Mouse (Mus musculus): ENCODE results near the gene Inafm1. TPM values are rescaled to one million over a fixed set of nuclear protein-coding genes. Genes with fewer than 3 reads are reported as not detected.
"Not testable (repeated sequence)": the region's sequence is repeated elsewhere in the genome, so short reads cannot be mapped to it uniquely, and the experiment has no call there.

Inafm1 gene
- 10 to 100 TPM; 17.0 to 17.8 TPM for total RNA-seq (2021)

- intact Hi-C loops (cut with DNase I), result no loop called here
- DNase-seq, result peak; percentile 83 to 87
Measured at GRCm38 (mm10) chr7:16273081-16273765, at the start of gene Inafm1. Inafm1 (minus strand) TSS chr7:16273617.

DNA sequence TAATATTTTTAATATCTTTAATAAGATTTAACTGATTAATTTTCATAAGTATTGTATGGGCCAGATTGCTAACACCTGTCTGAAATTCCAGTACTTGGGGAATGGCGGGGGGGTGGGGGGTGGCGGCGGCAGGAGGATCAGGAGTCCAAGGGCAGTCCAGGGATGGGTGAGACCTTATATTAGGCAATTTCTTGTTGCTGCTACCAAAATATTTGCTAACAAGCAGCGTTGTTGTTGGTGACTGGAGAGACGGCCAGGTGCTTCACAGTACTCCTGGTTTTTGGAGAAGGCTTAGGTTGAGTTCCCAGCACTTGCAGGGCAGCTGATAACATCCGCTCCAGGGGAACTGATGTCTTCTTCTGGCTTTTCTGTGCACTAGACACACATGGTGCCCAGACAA is 47.1 kb upstream of the Inafm1 start:
- DNase-seq, result no peak
- intact Hi-C loops (cut with DNase I), result no loop called here

- DNase-seq, result no peak
- intact Hi-C loops (cut with DNase I), result no loop called here
Measured at GRCm38 (mm10) chr7:16319216-16319615, 45.8 kb upstream of the Inafm1 start.

DNA sequence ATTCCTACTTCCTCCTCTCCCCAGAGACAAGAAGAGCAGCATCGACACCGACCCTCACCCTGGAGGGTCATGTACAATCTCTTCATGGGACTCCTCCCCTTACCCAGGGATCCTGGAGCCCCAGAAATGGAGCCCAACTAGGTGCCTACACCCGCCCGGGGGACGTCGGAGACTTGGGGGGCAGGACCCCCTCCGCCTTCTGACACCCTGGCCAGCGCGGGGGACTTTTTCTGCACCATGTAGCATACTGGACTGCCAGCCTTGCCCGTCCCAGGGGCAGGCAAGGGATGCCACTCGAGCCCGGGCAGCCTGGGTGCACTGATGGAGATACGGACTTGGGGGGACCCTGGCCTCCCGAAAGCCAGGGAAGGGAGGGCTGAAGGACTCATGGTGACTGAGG is 43.7 kb upstream of the Inafm1 start:
- intact Hi-C loops (cut with DNase I), result no loop called here
- DNase-seq, result no peak

DNA sequence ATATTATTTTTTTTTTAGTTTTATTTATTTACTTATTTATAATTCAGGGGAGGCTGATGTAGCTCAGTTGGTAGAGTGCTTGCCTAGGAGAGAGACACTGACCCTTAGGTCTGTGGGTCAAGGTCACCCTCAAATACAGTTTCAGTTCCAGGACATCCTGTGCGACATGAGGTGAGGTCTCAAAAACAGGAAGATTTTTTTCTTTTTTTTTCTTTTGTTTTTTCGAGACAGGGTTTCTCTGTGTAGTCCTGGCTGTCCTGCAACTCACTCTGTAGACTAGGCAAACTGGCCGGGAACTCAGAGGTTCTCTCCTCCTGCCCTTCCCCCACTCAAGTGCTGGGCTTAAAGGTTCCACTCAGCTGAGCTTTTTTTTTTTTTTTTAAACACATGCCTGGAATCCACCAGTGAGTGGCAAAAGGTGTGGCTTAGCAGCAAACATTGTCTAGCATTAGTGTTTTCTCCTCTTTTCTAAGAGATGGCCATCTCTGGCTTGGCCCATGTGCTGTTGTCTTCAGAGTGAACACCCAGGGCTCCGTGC is 41.9 kb upstream of the Inafm1 start:
- no peak for DNase-seq
- intact Hi-C loops (cut with DNase I), result no loop called here

DNA sequence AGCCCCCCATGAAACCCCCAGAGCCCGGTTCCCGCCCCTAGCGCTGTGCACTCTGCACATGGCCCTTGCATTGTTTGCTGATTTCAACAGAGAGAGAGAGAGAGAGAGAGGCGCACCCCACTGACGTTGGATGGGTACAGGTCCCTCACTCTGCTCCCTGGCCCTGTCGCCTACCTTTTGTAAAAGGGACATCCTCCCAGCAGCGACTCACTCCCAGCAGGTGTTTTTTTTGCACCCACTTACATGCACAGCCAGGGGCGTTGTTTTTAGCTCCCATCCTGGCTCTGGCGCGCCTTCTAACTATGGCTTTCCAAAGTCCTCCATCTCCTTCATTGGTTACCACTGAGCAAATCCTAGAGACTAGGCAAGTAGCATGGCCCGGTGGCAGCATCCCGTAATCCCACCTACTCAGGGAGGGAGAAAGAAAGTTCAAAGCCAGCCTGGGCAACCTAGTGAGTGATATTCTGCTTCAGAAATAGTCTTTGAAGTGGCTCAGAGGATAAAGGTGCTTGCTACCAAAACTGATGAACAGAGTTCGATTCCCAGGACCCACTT is 40.9 kb upstream of the Inafm1 start:
- no peak for DNase-seq
- intact Hi-C loops (cut with DNase I), result loop anchor here (1.0 kb wide), 1 partner anchor 20 kb away; no protein-coding TSS in a partner anchor

DNA sequence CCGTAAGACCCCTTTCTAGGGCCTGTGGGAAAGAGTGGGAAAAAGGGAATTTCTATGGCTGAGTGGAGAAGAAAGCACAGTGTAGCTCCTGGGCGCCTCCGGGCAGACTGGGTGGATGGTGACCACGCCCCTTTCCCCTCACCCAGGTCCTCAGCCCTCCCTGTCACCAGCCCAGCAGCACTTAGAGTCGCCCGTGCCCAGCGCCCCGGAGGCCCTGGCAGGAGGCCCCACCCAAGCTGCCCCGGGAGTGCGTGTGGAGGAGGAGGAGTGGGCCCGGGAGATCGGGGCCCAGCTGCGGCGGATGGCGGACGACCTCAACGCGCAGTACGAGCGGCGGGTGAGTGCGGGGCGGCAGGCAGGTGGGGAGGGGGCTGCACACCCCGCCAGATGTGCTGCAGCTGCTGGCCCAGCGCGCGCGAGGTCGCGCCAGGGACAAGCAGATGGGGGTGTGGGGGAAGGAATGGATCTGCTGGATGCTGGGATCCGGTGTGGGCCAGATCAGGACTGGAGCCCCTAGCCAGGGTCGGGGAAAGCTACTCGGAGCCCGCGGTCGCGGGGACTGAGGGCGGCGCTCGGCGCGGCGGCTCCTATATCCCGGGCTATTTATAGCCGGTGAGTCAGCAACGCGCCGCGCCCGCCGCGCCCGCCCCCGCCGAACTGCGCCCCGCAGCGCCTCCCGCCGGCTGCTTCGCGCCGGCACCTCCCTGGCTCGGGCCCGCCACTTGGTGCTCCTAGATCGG is 40.2 kb upstream of the Inafm1 start:
- peak; percentile 91 for DNase-seq
- intact Hi-C loops (cut with DNase I), result loop anchor here (1.0 kb wide), 2 partner anchors 19 to 87 kb away; partner anchors contain the start of gene Zc3h4

- peak; percentile 77 to 80 for DNase-seq
- intact Hi-C loops (cut with DNase I), result loop anchor here (1.0 kb wide), 1 partner anchor 88 kb away; the partner anchor contains the start of gene Zc3h4
Measured at GRCm38 (mm10) chr7:16312672-16313311, 39.4 kb upstream of the Inafm1 start.

GRCm38 (mm10) chr7:16312011-16312671 is 38.7 kb upstream of the Inafm1 start:
- intact Hi-C loops (cut with DNase I), result no loop called here
- DNase-seq, result peak; percentile 58 to 74

DNA sequence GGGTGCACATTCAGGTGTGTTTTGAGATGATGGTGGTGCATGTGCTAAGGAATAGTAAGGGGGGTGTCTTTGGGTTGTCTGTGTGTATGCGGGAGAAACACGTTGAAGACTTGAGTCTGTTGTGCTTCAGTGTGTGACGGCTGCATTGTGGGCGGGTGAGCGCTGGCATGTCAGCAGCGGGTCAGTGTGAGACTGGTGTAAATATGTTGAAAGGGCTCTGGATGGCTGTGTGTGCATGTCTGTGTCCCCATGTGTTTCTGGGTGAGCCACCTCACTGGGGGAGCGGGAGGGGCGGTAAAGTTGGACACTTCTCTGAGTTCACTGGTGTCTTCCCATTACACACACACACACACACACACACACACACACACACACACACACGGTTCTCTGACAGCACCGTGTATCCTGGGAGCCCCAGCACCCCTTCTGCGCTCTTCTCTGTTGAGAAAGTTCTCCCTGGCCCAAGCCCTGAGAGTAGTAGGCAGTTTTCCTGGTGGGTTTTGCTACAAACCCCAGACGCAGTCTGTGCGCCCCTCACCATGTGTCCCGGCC is 38.1 kb upstream of the Inafm1 start:
- DNase-seq, result peak; percentile 43 to 56
- intact Hi-C loops (cut with DNase I), result no loop called here

GRCm38 (mm10) chr7:16310521-16311452 is 37.4 kb upstream of the Inafm1 start:
- DNase-seq, result peak; percentile 43 to 58
- intact Hi-C loops (cut with DNase I), result no loop called here

DNA sequence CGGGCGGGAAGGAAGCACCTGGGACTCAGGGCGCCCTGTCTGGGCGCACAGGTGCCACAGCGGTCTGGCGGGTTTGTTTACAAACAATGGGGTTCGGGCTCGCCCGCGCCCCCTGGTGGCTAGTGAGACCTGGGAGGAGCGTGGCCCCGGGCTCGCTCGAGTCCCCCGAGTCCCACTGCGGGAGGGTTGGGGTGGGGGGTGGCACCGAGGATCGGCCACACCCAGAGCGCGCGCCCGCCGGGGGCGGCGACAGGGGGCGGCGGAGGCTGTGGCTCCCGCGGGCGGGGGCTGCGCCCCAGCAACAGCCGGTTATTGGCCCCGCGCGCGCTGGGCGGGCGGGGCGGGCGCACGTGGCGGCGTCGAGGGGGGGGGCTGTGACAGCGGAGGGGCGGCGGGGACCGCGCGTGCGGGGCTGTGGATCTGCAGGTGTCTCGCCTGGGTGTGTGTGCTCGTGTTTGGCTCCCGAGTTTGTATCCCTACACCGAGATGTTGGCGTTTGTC is 36.7 kb upstream of the Inafm1 start:
- intact Hi-C loops (cut with DNase I), result no loop called here
- DNase-seq, result peak; percentile 89 to 90

DNA sequence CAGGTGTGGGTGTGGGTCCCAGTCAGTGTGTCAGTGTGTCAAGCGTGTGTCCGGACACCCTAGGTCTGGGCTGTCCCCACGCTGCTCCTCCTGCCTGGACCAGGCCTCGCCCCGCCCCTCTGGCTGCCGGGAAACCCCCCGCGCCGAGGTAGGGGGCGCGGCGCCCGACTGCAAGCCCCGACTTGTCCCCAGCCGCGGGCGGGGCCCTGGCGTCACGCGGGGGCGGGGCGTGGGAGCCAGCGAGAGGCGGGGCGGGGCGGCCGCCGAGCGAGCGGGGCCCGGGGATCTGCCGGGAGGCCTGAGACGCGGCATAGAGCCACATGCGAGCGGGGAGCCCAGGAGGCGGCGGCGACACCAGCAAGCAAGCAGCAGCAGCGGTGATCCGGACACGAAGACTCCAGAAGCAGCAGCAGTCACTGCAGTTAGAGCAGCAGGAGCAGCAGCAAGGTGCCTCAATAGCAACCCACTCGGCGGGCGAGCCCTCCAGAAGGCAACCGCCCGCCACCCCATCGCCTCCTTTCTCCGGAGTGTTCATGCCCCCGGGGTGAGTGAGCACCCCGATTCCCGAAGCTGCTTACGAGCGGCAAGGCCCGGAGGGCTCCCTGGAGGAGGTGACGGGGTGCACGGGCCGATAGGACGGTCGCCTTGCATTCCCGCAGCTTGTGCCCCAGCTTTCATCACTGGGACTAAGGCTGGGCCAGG is 36.1 kb upstream of the Inafm1 start:
- DNase-seq, result peak; percentile 93 to 95
- intact Hi-C loops (cut with DNase I), result no loop called here

DNA sequence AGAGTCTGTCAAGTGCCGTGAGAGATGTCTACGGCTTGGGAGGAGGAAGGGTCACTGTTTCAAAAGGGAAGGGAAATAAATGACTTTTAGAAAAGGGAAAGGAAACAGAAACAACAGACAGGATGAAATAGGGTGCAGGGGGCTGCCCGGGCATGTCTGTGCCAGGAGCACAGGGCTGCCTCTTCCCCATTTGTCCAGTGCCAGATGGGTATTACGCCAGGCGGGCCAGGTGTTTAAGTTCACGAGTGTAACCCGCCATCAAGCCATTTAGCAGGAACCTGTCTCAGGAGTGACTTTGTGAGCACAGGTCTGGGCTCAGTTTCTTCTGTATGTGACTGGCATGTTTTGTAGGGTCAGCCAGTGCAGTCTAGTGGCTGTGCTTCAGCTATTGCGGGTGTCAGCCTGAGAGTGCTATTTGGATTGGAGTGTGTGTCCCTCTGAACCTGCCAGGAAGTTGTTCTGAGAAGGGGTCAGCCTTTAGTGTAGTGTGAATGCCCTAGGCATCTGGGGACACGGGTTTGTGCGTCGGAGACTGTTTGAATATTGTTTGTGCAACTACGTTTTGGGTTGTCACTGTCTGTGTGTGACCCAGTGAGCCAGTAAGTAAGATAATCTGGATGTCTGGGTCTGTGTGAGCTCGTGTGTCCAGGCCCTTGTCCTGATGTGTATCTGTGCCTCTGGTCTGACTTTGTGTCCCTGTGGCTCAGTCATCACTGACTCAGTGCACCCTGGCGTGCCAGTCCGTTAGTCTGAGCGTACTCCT is 35.3 kb upstream of the Inafm1 start:
- DNase-seq, result no peak
- intact Hi-C loops (cut with DNase I), result loop anchor here (1.0 kb wide), 1 partner anchor 10 kb away; no protein-coding TSS in a partner anchor

GRCm38 (mm10) chr7:16308093-16308492 is 34.7 kb upstream of the Inafm1 start, which contains the start of gene Bbc3:
Bbc3 (plus strand) TSS chr7:16308393.
- not testable (repeated sequence) for DNase-seq
- intact Hi-C loops (cut with DNase I), result loop anchor here (1.0 kb wide), 1 partner anchor 10 kb away; no protein-coding TSS in a partner anchor

DNA sequence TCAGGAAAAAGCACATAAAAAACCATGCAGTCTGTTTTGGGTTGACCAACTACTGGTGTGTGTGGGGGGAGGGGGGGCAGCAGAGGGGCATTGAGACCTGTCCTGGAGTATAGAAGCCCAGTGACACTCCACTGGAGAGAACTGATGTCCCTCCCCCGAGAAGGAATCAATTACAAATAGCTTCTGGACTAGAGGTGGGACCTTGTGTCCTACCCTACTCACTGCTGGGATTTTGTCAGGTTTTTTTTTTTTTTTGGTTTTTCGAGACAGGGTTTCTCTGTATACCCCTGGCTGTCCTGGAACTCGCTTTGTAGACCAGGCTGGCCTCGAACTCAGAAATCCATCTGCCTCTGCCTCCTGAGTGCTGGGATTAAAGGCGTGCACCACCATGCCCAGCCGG is 33.7 kb upstream of the Inafm1 start:
- DNase-seq; intact Hi-C loops (cut with DNase I): not testable (repeated sequence)

Data from heart, postnatal 36 days (tissue).